Mouse (Mus musculus) neural tube, embryonic 11.5 days (tissue): ENCODE measurements around the gene St6galnac4. TPM values are rescaled to one million over a fixed set of nuclear protein-coding genes. Genes with fewer than 3 reads are reported as not detected.
A peak's percentile ranks its signal among the peaks of the same experiment; 100 is the strongest.

Experiments used
- ATAC-seq: fragments of 200-750 bp; cut with Nextera tagmentation; 2 replicates; pipeline ENCODE4 v1.8.0; 2017; ENCODE audit warnings: moderate number of reproducible peaks, mild to moderate bottlenecking, moderate TSS enrichment, moderate library complexity; ENCODE audit not compliant: insufficient read depth, low FRiP score, low TSS enrichment
- DNase-seq: peaks from one replicate; pipeline ENCODE4 v3.0.0-alpha.2; 2015; ENCODE audit warnings: low spot score
- H3K27ac ChIP-seq: fragments of 300-500 bp; sonication (generic); 2 replicates; pipeline ENCODE4 v1.5.1; 2014; ENCODE audit warnings: low read depth, mild to moderate bottlenecking, low read length
- H3K27me3 ChIP-seq: fragments of 300-500 bp; sonication (generic); 2 replicates; pipeline ENCODE4 v1.6.1; 2014; ENCODE audit warnings: mild to moderate bottlenecking, low read length, mixed read lengths; ENCODE audit not compliant: control insufficient read depth, insufficient read depth
- H3K36me3 ChIP-seq: fragments of 300-500 bp; sonication (generic); 2 replicates; pipeline ENCODE4 v1.6.1; 2014; ENCODE audit warnings: mild to moderate bottlenecking, low read length, moderate library complexity, mixed read lengths; ENCODE audit not compliant: control insufficient read depth, insufficient read depth
- H3K4me1 ChIP-seq: fragments of 300-500 bp; sonication (generic); 2 replicates; pipeline ENCODE4 v1.6.1; 2014; ENCODE audit warnings: low read length, mixed read lengths; ENCODE audit not compliant: control insufficient read depth, insufficient read depth
- H3K4me2 ChIP-seq: fragments of 300-500 bp; sonication (generic); 2 replicates; pipeline ENCODE4 v1.6.1; 2014; ENCODE audit warnings: low read depth, mild to moderate bottlenecking, moderate library complexity
- H3K4me3 ChIP-seq: fragments of 300-500 bp; sonication (generic); 2 replicates; pipeline ENCODE4 v1.5.1; 2014; ENCODE audit warnings: low read depth, low read length
- H3K9ac ChIP-seq: fragments of 300-500 bp; sonication (generic); 2 replicates; pipeline ENCODE4 v1.6.1; 2014; ENCODE audit warnings: mild to moderate bottlenecking, low read length
- H3K9me3 ChIP-seq: fragments of 300-500 bp; sonication (generic); 2 replicates; pipeline ENCODE4 v1.6.1; 2016; ENCODE audit warnings: low read length; ENCODE audit not compliant: control insufficient read depth
- WGBS: fragments of 180-500 bp; shearing (Covaris S2); extraction: QIAGEN DNeasy Blood & Tissue Kit; methylation state at CpG from one replicate; pipeline ENCODE4 v1.1.7; 2014; 5-methylcytosine and 5-hydroxymethylcytosine counted together
- polyA plus RNA-seq: library from polyadenylated mRNA; unstranded; fragments of >200 nt; fragmentation: Nextera tagmentation; extraction: Ambion mirVana; gene quantifications from 2 replicates; pipeline ENCODE4 v1.2.1, GENCODE M21; 2014

St6galnac4 gene
- polyA plus RNA-seq, 1 experiment from 2014 or later = 20.9 TPM

- H3K27ac ChIP-seq = no peak overlapping the region
- no peaks in the 10 kb centered on the region for H3K36me3 ChIP-seq
- no peaks in the 10 kb centered on the region for H3K27me3 ChIP-seq
- H3K9me3 ChIP-seq = no peaks in the 10 kb centered on the region
- H3K9ac ChIP-seq = no peak overlapping the region
- no peak overlapping the region for H3K4me3 ChIP-seq
- DNase-seq (no peak), ATAC-seq (no peak)
- no peak overlapping the region for H3K4me2 ChIP-seq
- WGBS = 89% methylated on average over 8 of the region's 8 CpGs
- no peaks in the 10 kb centered on the region for H3K4me1 ChIP-seq
These were observed 58.0 kb downstream of the St6galnac4 start for GRCm38 (mm10) chr2:32644799-32645475.

- H3K4me1 ChIP-seq = no peaks in the 10 kb centered on the region
- H3K9me3 ChIP-seq = no peaks in the 10 kb centered on the region
- H3K27ac ChIP-seq = no peak overlapping the region
- no peaks in the 10 kb centered on the region for H3K36me3 ChIP-seq
- ATAC-seq = no peak
- no peak overlapping the region for H3K4me2 ChIP-seq
- no peak overlapping the region for H3K9ac ChIP-seq
- H3K27me3 ChIP-seq = no peaks in the 10 kb centered on the region
- no peak for DNase-seq
- WGBS = 81% methylated on average over 3 of the region's 3 CpGs
- no peak overlapping the region for H3K4me3 ChIP-seq
These were observed 58.8 kb downstream of the St6galnac4 start for GRCm38 (mm10) chr2:32645647-32646046.

DNA sequence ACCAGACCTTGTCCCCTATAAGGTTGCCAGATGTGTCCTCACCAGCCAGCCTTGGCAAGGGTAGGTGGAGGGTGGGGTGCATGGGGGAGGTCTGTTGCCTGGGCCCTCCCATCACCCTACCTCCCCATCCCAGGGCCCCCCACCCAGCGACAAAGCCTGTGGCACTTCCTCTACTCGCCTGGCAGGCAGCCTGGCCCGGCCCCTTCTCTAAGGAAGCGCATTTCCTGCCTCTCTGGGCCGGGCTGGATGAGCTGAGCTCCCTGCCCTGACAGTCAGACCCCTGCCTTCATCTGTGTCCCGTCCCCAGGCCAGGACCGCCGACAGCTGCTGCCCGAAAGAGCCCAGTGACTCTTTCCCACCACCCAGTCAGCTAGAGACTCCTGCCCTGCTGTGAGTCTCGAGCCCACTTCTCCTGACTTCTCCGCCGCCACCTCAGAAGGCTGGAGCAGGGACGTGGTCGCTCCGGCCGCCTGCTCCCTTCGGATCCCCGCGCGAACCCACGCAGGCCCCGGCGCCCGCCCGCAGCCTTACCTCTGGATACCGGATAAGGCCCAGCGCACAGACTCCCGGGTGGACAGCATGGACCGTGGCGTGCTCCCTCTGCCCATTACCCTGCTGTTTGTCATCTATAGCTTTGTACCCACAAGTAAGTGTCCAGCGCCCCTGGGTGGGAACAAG, 59.6 kb downstream of the St6galnac4 start, which contains the start of gene Eng:
Eng (plus strand) TSS at position 217 of the 678 bp plus-strand sequence.
- Histone ChIP-seq H3K9ac (peak within 1 kb of the TSS; percentile 22; the same call in 1 of the 2 replicates), H3K27ac (no peak within 1 kb of the TSS), H3K27me3 (no peaks in the 10 kb centered on the region), H3K36me3 (no peaks in the 10 kb centered on the region), H3K9me3 (no peaks in the 10 kb centered on the region), H3K4me3 (peak within 1 kb of the TSS; percentile 18; the same call in 1 of the 2 replicates), H3K4me2 (no peak within 1 kb of the TSS), H3K4me1 (no peaks in the 10 kb centered on the region)
- no peak for ATAC-seq
- 54% methylated on average over 30 of the region's 31 CpGs for WGBS
- no peak for DNase-seq

DNA sequence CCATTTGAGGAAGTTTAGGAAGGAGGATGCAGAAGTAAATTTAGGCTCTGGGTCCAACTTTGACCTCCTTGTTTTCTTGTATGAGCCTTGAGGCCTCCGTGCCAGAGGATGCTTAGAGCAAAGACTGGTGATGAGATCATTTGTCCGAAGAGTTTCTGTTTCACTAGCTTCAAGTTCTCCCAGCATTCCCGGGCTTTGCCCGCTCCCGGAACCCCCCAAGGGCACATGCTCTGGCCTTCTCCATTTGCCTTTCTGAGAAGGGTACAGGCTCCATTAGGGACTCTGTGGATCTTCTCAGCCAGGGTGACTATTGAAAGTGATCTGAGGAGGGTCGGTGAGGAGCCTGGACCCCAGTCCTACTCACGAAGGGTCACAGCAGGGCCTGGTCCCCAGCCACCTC, 60.5 kb downstream of the St6galnac4 start:
- Histone ChIP-seq H3K36me3 (no peaks in the 10 kb centered on the region), H3K9ac (no peak overlapping the region), H3K9me3 (no peaks in the 10 kb centered on the region), H3K27me3 (no peaks in the 10 kb centered on the region), H3K27ac (no peak overlapping the region), H3K4me3 (peak overlapping the region; percentile 18; the same call in 1 of the 2 replicates), H3K4me1 (no peaks in the 10 kb centered on the region), H3K4me2 (no peak overlapping the region)
- DNase-seq (no peak), ATAC-seq (no peak)
- 96% methylated on average over 7 of the region's 7 CpGs for WGBS

Other genes starting within 250 kb of the St6galnac4 start
- gene Ciz1, start 234.8 kb upstream of the St6galnac4 start, polyA plus RNA-seq = 57.0 TPM in 2 replicates
- gene Dnm1, start 233.8 kb upstream of the St6galnac4 start, polyA plus RNA-seq = 23.7 and 29.5 TPM in 2 replicates
- 59.8 and 65.6 TPM in 2 replicates for gene 1110008P14Rik, start 205.2 kb upstream of the St6galnac4 start, polyA plus RNA-seq
- 0.25 and 0.51 TPM in 2 replicates for gene Lcn2, start 198.8 kb upstream of the St6galnac4 start, polyA plus RNA-seq
- gene Ptges2, start 191.2 kb upstream of the St6galnac4 start, polyA plus RNA-seq = 25.6 and 33.6 TPM in 2 replicates
- gene Naif1, start 136.6 kb upstream of the St6galnac4 start, polyA plus RNA-seq = 5.5 and 6.9 TPM in 2 replicates
- 28.1 and 33.5 TPM in 2 replicates for gene Slc25a25, start 135.7 kb upstream of the St6galnac4 start, polyA plus RNA-seq
- 13.1 and 13.2 TPM in 2 replicates for gene Fam102a, start 51.8 kb upstream of the St6galnac4 start, polyA plus RNA-seq
- gene Dpm2, start 16.2 kb upstream of the St6galnac4 start, polyA plus RNA-seq = 110 and 111 TPM in 2 replicates
- gene Pip5kl1, start 12.3 kb upstream of the St6galnac4 start, polyA plus RNA-seq = 2.6 and 3.6 TPM in 2 replicates
- gene 9430097D07Rik, start 11.4 kb upstream of the St6galnac4 start, polyA plus RNA-seq = 0.25 and 0.58 TPM in 2 replicates
- gene St6galnac6, start 12.6 kb downstream of the St6galnac4 start, polyA plus RNA-seq = 4.8 and 5.1 TPM in 2 replicates
- 33.0 and 33.8 TPM in 2 replicates for gene Ak1, start 34.7 kb downstream of the St6galnac4 start, polyA plus RNA-seq
- gene Eng, start 59.5 kb downstream of the St6galnac4 start, polyA plus RNA-seq = 24.5 and 26.8 TPM in 2 replicates
- gene Fpgs, start 117.0 kb downstream of the St6galnac4 start, polyA plus RNA-seq = 18.0 and 19.4 TPM in 2 replicates
- 82.4 and 84.6 TPM in 2 replicates for gene Cdk9, start 126.0 kb downstream of the St6galnac4 start, polyA plus RNA-seq
- gene Sh2d3c, start 134.0 kb downstream of the St6galnac4 start, polyA plus RNA-seq = 30.6 TPM in 2 replicates
- 2.1 and 2.2 TPM in 2 replicates for gene 6330409D20Rik, start 153.9 kb downstream of the St6galnac4 start, polyA plus RNA-seq
- 59.7 and 63.1 TPM in 2 replicates for gene Tor2a, start 170.1 kb downstream of the St6galnac4 start, polyA plus RNA-seq
- gene Ttc16, start 188.5 kb downstream of the St6galnac4 start, polyA plus RNA-seq = 0.27 and 1.1 TPM in 2 replicates
- gene Ptrh1, start 188.7 kb downstream of the St6galnac4 start, polyA plus RNA-seq = 3.4 and 3.6 TPM in 2 replicates
- gene Cfap157, start 197.3 kb downstream of the St6galnac4 start, polyA plus RNA-seq = 0.87 TPM in 1 of 2 replicates, not detected in the other